Mouse (Mus musculus) C2C12 (cell line): ENCODE data around the gene Klhdc8a. TPM values are rescaled to one million over a fixed set of nuclear protein-coding genes. Genes with fewer than 3 reads are reported as not detected.

ENCODE experiments used
- H3K27me3 ChIP-seq: one replicate; pipeline ENCODE4 v1.6.1; 2011; ENCODE audit not compliant: control insufficient read depth, insufficient read depth, insufficient read length
- H3K36me3 ChIP-seq: one replicate; pipeline ENCODE4 v1.6.1; 2011; ENCODE audit not compliant: control insufficient read depth, insufficient read depth
- H3K4me3 ChIP-seq: one replicate; pipeline ENCODE4 v1.5.1; 2011; ENCODE audit warnings: mild to moderate bottlenecking, control low read depth; ENCODE audit not compliant: poor library complexity, insufficient read depth, severe bottlenecking
- H3K79me2 ChIP-seq: one replicate; pipeline ENCODE4 v1.6.1; 2011; ENCODE audit not compliant: control insufficient read depth, insufficient read depth
- H3K79me3 ChIP-seq: one replicate; pipeline ENCODE4 v1.6.1; 2011; ENCODE audit warnings: low read depth, control low read depth
- H3ac ChIP-seq: one replicate; pipeline ENCODE3; 2011; ENCODE audit warnings: low read depth; ENCODE audit not compliant: control insufficient read depth, insufficient read length
- CEBPB ChIP-seq: IDR thresholded peaks from one replicate; pipeline ENCODE4 v1.6.1; 2011; ENCODE audit warnings: low read depth, mild to moderate bottlenecking, control low read depth, moderate library complexity
- CTCF ChIP-seq: IDR thresholded peaks from one replicate; pipeline ENCODE4 v1.5.1; 2011; ENCODE audit not compliant: control insufficient read depth, insufficient read depth, insufficient read length
- FOSL1 ChIP-seq: IDR thresholded peaks from one replicate; pipeline ENCODE4 v1.8.0; 2011; ENCODE audit warnings: mild to moderate bottlenecking, low read length; ENCODE audit not compliant: poor library complexity, insufficient read depth, severe bottlenecking
- MAX ChIP-seq: IDR thresholded peaks from one replicate; pipeline ENCODE4 v1.6.1; 2011; ENCODE audit warnings: mild to moderate bottlenecking, control low read depth
- MYOD1 ChIP-seq: IDR thresholded peaks from one replicate; pipeline ENCODE4 v1.6.1; 2011; ENCODE audit warnings: low read depth; ENCODE audit not compliant: control insufficient read depth, insufficient read length
- MYOG ChIP-seq: IDR thresholded peaks from one replicate; pipeline ENCODE4 v1.6.1; 2011; ENCODE audit not compliant: control insufficient read depth, insufficient read length; ENCODE audit errors: extremely low read depth
- USF1 ChIP-seq: IDR thresholded peaks from one replicate; pipeline ENCODE4 v1.6.1; 2011; ENCODE audit warnings: low read depth, mild to moderate bottlenecking, control low read depth, moderate library complexity
- polyA plus RNA-seq: library from polyadenylated mRNA; unstranded; fragments of >200 nt; fragmentation: generic; extraction: Trizol; gene quantifications from one replicate; pipeline ENCODE4 v1.2.1, GENCODE M21; 2012; ENCODE audit warnings: missing spikeins

The Klhdc8a gene
- polyA plus RNA-seq, 1 experiment, result 19.0 TPM

DNA sequence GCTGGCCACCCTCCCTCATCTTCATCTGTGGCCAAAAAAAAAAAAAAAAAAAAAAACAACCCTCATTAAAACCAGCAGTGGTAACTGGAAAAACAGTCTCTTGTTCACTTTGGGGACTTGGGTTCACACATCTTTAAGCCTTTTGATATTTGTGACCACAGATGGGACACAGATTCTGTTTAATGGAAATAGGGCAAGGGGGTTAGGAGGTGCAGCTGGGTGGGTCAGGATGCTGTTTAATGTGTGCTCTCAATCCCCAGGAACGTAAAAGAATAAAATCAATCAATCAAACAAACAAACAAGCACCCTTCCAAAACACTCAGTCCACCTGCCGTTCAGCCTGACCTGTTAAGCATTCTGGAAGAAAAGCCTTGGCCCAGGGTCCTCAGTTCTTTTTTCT lies 34.8 kb downstream of the Klhdc8a start:
- H3K36me3 ChIP-seq, result peaks cover 50% of the 10 kb centered on the region
- H3K27me3 ChIP-seq, result no peaks in the 10 kb centered on the region
- no peak overlapping the region for H3ac ChIP-seq
- H3K79me2 ChIP-seq, result peaks cover 6% of the 10 kb centered on the region
- TF ChIP-seq MAX, result no peak
- no peak for TF ChIP-seq MYOG
- no peak for TF ChIP-seq CEBPB
- H3K79me3 ChIP-seq, result peaks cover 3% of the 10 kb centered on the region
- H3K4me3 ChIP-seq, result no peak overlapping the region

DNA sequence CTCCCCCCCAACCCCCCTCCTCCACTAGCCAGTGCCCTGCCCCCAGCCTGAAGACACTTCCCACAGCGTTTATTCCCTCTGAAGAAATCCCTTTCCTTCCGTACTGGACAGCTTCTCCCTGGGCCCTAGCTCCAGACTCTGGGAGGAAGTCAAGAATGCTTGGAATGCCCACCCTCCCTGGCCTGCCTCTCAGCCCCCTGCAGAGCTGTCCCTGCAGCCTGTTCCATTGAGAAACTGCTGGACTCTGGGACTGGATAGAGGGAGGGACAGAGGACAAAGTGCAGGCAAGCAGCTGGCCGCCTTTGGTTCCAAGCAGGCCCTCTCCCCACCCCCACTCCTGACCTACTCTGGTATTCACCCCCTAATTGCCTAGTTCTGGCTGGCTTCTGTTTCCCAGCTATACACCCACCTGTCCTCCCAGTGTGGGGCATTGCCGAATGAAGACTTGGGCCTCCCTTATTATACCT lies 35.3 kb downstream of the Klhdc8a start:
- Histone ChIP-seq H3K79me3 (peaks cover 3% of the 10 kb centered on the region), H3K27me3 (no peaks in the 10 kb centered on the region), H3K36me3 (peaks cover 45% of the 10 kb centered on the region), H3K79me2 (peaks cover 6% of the 10 kb centered on the region), H3K4me3 (no peak overlapping the region), H3ac (no peak overlapping the region)
- TF ChIP-seq MAX (no peak), USF1 (no peak)

DNA sequence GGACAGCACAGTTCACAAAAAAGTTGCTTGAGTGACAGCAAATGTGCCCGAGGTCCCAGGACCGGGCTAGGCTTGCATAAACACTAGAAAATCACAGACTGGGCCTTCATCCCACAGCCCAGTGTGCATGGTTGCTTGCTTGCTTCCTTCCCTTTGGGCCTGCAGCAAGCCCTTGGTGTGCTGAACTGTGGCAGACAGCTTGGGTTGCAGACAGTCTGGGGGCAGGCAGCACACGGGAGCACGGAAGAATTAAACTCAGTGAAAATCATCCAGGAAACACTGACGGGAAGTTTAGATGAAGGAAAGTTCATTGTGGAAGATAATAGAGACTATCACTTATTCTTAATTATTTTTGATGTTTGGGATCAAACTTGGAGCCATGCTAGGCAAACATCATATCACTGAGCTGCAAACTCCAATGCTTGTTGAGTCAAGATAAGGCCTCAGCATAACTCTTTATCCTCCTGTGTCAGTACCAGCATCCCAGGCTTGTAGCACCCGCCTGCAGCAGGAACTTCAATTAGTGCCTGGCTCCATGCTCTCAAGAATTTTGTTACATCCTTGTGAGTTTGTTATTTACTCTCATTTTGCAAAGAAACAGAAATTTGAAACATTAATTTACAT lies 35.9 kb downstream of the Klhdc8a start:
- H3K27me3 ChIP-seq, result no peaks in the 10 kb centered on the region
- H3K4me3 ChIP-seq, result no peak overlapping the region
- H3K79me2 ChIP-seq, result peaks cover 6% of the 10 kb centered on the region
- no peak for TF ChIP-seq CEBPB
- TF ChIP-seq FOSL1, result no peak
- TF ChIP-seq CTCF, result no peak
- TF ChIP-seq USF1, result no peak
- TF ChIP-seq MAX, result no peak
- TF ChIP-seq MYOD1, result no peak
- TF ChIP-seq MYOG, result no peak
- H3K36me3 ChIP-seq, result peaks cover 41% of the 10 kb centered on the region
- peak overlapping the region; percentile 53 for H3ac ChIP-seq
- peaks cover 3% of the 10 kb centered on the region for H3K79me3 ChIP-seq

DNA sequence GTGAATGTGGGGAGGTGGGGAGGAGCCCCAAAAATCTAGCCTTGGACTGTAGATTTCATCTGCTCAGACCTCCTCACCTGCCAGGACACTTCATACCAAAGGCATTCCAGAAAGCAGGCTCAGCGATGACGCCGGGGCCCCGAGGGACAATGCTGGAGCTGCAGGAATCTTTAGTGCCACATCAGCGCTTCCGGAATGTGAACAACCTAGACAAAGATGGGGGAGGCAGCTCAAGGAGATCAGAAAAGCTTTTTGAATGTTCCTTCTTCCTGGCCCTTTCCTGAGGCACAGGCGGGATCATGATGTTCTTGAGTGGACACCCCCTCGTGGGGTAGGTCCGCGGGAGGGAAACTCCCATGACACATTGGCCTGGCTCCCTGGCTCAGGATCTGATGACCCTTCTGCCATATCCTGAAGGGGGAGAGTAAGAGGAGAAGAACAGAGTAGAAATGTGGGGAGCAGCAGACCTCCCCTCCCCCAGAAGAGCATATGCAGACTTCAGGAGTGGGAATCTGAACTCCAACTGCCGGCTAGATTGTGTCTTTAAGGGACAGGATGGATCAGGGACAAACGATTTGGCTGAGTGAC lies 37.0 kb downstream of the Klhdc8a start:
- H3K36me3 ChIP-seq, result peaks cover 29% of the 10 kb centered on the region
- no peak overlapping the region for H3K4me3 ChIP-seq
- TF ChIP-seq CEBPB (no peak), FOSL1 (peak; percentile 54), MAX (peak; percentile 10), MYOD1 (peak; percentile 87), USF1 (no peak), MYOG (no peak), CTCF (no peak)
- peaks cover 3% of the 10 kb centered on the region for H3K79me3 ChIP-seq
- H3ac ChIP-seq, result no peak overlapping the region
- no peaks in the 10 kb centered on the region for H3K27me3 ChIP-seq
- peaks cover 6% of the 10 kb centered on the region for H3K79me2 ChIP-seq

DNA sequence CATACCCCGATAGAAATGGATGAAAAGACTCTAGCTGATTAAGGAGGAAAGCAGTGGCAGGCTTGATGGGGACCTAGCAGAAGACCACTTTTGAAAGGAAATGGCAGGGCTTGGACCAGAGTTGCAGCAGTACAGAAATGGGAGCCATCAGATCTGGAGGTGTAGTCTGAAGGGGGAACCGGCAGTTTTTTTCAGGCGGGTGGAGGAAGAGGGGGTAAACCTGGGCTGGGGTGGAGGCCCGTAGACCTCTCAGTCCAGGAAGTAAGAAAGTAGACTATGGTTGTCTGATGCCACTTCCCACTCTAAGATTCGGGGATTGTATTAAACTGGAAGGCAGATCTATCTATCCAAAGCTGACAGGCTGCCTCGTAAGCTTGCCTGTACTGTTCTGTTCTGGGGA lies 38.5 kb downstream of the Klhdc8a start:
- TF ChIP-seq FOSL1, result no peak
- no peak for TF ChIP-seq CTCF
- no peak for TF ChIP-seq CEBPB
- TF ChIP-seq USF1, result no peak
- TF ChIP-seq MYOD1, result no peak
- no peak for TF ChIP-seq MAX
- TF ChIP-seq MYOG, result no peak
- no peaks in the 10 kb centered on the region for H3K27me3 ChIP-seq
- peaks cover 6% of the 10 kb centered on the region for H3K79me2 ChIP-seq
- H3K79me3 ChIP-seq, result peaks cover 1% of the 10 kb centered on the region
- peaks cover 15% of the 10 kb centered on the region for H3K36me3 ChIP-seq
- no peak overlapping the region for H3ac ChIP-seq
- no peak overlapping the region for H3K4me3 ChIP-seq

DNA sequence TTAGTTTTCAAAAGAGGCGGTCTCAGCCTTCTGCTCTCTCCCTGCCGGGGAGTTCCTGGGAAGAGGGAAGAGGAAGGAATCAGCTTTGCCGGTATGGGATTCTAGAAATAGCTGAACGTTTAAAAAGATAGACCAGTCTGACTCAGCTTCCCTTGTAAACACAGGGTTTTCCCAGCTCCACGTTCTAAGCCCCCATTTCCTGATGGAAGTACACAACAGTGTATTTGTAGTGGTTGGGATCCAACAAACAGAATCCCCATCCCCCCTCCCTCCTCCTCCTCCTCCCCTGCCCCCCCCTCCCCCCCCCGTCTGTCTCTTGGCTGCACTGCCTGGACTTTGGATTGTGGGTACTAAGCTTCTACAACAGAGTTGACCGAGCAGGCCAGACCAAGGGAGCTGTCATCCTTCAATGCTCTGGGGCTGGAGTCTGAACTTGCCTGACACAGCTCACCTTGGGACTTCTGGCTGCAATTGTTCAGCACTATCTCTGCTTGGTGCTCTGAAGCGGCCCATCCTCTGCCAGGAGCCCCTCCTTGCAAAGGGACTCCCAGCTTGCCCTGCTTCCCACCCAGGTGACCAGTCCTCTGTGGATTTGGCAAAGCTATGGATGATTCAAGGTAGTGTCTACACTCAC lies 39.7 kb downstream of the Klhdc8a start:
- H3K79me3 ChIP-seq, result peaks cover under 1% of the 10 kb centered on the region
- H3K27me3 ChIP-seq, result no peaks in the 10 kb centered on the region
- H3K36me3 ChIP-seq, result peaks cover 3% of the 10 kb centered on the region
- no peak overlapping the region for H3ac ChIP-seq
- no peak overlapping the region for H3K4me3 ChIP-seq
- TF ChIP-seq CTCF (no peak), MAX (no peak), USF1 (no peak), FOSL1 (no peak), MYOD1 (no peak), CEBPB (no peak), MYOG (no peak)
- peaks cover 11% of the 10 kb centered on the region for H3K79me2 ChIP-seq
